ENCODE assay signal across 10 mouse cellular contexts in genomic region chr7:62877033-62877432, GRCm38 (mm10). TPM values are rescaled to one million over a fixed set of nuclear protein-coding genes. Genes with fewer than 3 reads are reported as not detected.
DNase-seq lines count a peak whose midpoint lies in the region; ATAC-seq and TF ChIP-seq lines count a peak whose summit lies in the region.
"Had no signal": no experiment of that assay in that cellular context is flagged by ENCODE, and none has a peak within 500 bp of the region (broad histone marks: within the 10 kb centered on the region; RNA-seq: fewer than 3 reads in every experiment).

No protein-coding gene starts in this region.

- peak; percentile 79; the same call in 1 of the 2 replicates for ATAC-seq in hindbrain, embryonic 13.5 days (ENCODE audit: low FRiP score)
- ATAC-seq in midbrain, embryonic 15.5 days (replicated peaks), result 0 out of 2 replicates have a peak, but pooled peaks have one; percentile 69
- no peak for ATAC-seq in erythroblast, adult 5-6 weeks (replicated peaks; ENCODE audit: low FRiP score, poor library complexity, severe bottlenecking)

- no peak overlapping the region for H3K9ac ChIP-seq in hindbrain, embryonic 13.5 days
- H3K9ac ChIP-seq in midbrain, embryonic 15.5 days, result no peak overlapping the region
- H3K9ac ChIP-seq: embryonic facial prominence, embryonic 15.5 days; liver, embryonic 15.5 days had no signal

- peak; percentile 25 to 32 for DNase-seq in layer of hippocampus, adult 2 months (ENCODE audit: low spot score in 2 of 2)
- no peak for DNase-seq in layer of hippocampus, adult 9-11 months
- DNase-seq in MEL-GATA-1-ER (ENCODE audit: extremely low read depth, low read depth), result peak; percentile 46
- DNase-seq in cerebellum, adult 8-10 months, result peak; percentile 21
- no peak for DNase-seq in heart, adult 11 months

- peak; percentile 88 for TF ChIP-seq CTCF in layer of hippocampus, adult 2 months (conservative IDR thresholded peaks at IDR 0.05)

- H3K4me2 ChIP-seq in hindbrain, embryonic 13.5 days, result no peak overlapping the region
- H3K4me2 ChIP-seq in midbrain, embryonic 15.5 days, result no peak overlapping the region
- H3K4me2 ChIP-seq: embryonic facial prominence, embryonic 15.5 days; liver, embryonic 15.5 days had no signal

- H3K36me3 ChIP-seq in hindbrain, embryonic 13.5 days, result no peaks in the 10 kb centered on the region
- H3K36me3 ChIP-seq in midbrain, embryonic 15.5 days (replicated peaks), result no peaks in the 10 kb centered on the region
- H3K36me3 ChIP-seq: embryonic facial prominence, embryonic 15.5 days; liver, embryonic 15.5 days had no signal

- no peaks in the 10 kb centered on the region for H3K4me1 ChIP-seq in hindbrain, embryonic 13.5 days (replicated peaks)
- no peaks in the 10 kb centered on the region for H3K4me1 ChIP-seq in midbrain, embryonic 15.5 days
- H3K4me1 ChIP-seq: embryonic facial prominence, embryonic 15.5 days; liver, embryonic 15.5 days had no signal

- WGBS in hindbrain, embryonic 13.5 days, result 23% methylated on average over 1 of the region's 1 CpGs
- 18% methylated on average over 1 of the region's 1 CpGs for WGBS in midbrain, embryonic 15.5 days

- no peak overlapping the region for H3K27ac ChIP-seq in layer of hippocampus, adult 2 months
- no peak overlapping the region for H3K27ac ChIP-seq in hindbrain, embryonic 13.5 days
- H3K27ac ChIP-seq in midbrain, embryonic 15.5 days, result no peak overlapping the region
- H3K27ac ChIP-seq: embryonic facial prominence, embryonic 15.5 days; liver, embryonic 15.5 days had no signal

- H3K9me3 ChIP-seq in hindbrain, embryonic 13.5 days, result no peaks in the 10 kb centered on the region
- no peaks in the 10 kb centered on the region for H3K9me3 ChIP-seq in midbrain, embryonic 15.5 days
- H3K9me3 ChIP-seq: embryonic facial prominence, embryonic 15.5 days; liver, embryonic 15.5 days had no signal

- H3K4me3 ChIP-seq in layer of hippocampus, adult 2 months, result no peak overlapping the region
- H3K4me3 ChIP-seq in hindbrain, embryonic 13.5 days, result no peak overlapping the region
- H3K4me3 ChIP-seq in midbrain, embryonic 15.5 days, result no peak overlapping the region
- H3K4me3 ChIP-seq: embryonic facial prominence, embryonic 15.5 days; liver, embryonic 15.5 days had no signal

- H3K27me3 ChIP-seq in hindbrain, embryonic 13.5 days, result no peaks in the 10 kb centered on the region
- H3K27me3 ChIP-seq in midbrain, embryonic 15.5 days (replicated peaks), result no peaks in the 10 kb centered on the region
- H3K27me3 ChIP-seq: embryonic facial prominence, embryonic 15.5 days; liver, embryonic 15.5 days had no signal

RNA-seq across cellular contexts. Expression of gene A26c2, which starts 53.6 kb away (rescaled TPM):
- total RNA-seq in layer of hippocampus, adult 2 months (2021), result not detected
- not detected in 2 replicates for polyA plus RNA-seq in hindbrain, embryonic 13.5 days (2015; fragmentation: Nextera tagmentation; extraction: Ambion mirVana)
- polyA plus RNA-seq in midbrain, embryonic 15.5 days (2015; fragmentation: Nextera tagmentation; extraction: Ambion mirVana), result not detected in 2 replicates
- not detected in 2 replicates for total RNA-seq in erythroblast, adult 5-6 weeks (2015; ENCODE audit: low replicate concordance)
- not detected in 2 replicates for total RNA-seq in erythroblast, adult 5-6 weeks (2017; ENCODE audit: low replicate concordance)
- polyA plus RNA-seq: embryonic facial prominence, embryonic 15.5 days; liver, embryonic 15.5 days had no signal

Comparison
In these comparisons a context has a peak if more than half of its experiments do, and no peak if none do; other contexts are left out.
1. DNase-seq: peak in layer of hippocampus, adult 2 months (2 of 2), MEL-GATA-1-ER (single experiment) and cerebellum, adult 8-10 months (single experiment); none in layer of hippocampus, adult 9-11 months (single experiment) and heart, adult 11 months (single experiment).